Mouse (Mus musculus): ENCODE measurements at regions not wholly inside any gene's neighbourhood (a gene's known extent, or its start where the extent isn't known, plus 50 kb on each side); places are given as distances from the start of the nearest gene placed in this dataset.
A peak's percentile ranks its signal among the peaks of the same experiment; 100 is the strongest.

DNA sequence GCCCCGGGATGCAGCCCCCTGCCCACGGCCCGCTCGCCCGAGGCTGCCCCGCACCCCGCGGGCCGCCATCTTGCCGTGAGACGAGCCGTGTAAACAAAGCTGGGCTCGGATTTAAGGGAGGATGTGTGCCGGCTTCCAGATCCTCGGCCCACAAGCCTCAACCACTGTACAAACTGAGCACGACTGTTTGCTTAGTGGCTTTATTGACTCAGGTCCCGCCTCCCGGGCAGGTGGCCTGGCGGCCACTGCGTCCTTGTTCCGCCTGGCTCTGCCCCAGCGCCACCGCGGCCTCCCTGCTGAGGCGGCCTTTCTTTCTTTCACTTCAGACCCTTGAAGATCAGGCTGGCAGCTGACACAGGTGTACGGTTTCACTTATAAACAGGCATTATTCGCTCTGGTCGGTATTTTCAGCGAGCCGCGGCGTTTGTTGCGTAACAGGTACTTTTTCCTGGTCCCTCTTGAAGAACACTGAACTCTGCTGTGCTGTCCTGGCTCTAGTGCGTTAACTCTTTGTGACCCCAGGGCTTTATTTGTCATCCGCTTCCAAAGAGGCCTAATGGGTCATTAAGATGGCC, 128.1 kb upstream of the Zfp706 start:
- H3K27me3 ChIP-seq (ENCODE audit: control insufficient read depth, insufficient read depth, low read length): no peaks in the 10 kb centered on the region
- H3K9ac ChIP-seq (replicated peaks; ENCODE audit: low read depth, low read length): peak overlapping the region; percentile 74
- no peaks in the 10 kb centered on the region for H3K9me3 ChIP-seq (ENCODE audit: control insufficient read depth, low read length)
- peak overlapping the region; percentile 43 for H3K4me3 ChIP-seq (ENCODE audit: low read depth, low read length)
- WGBS: 1% methylated on average over 35 of the region's 35 CpGs
- no peaks in the 10 kb centered on the region for H3K36me3 ChIP-seq (ENCODE audit: control insufficient read depth, insufficient read depth, low read length)
- peaks cover 10% of the 10 kb centered on the region; the same call in 1 of the 2 replicates for H3K4me1 ChIP-seq (ENCODE audit: control insufficient read depth, insufficient read depth, low read length)
- peak; percentile 81 for ATAC-seq (ENCODE audit: low read depth)
- peak overlapping the region; percentile 52 for H3K4me2 ChIP-seq (ENCODE audit: low read depth, low read length)
- peak overlapping the region; percentile 85 for H3K27ac ChIP-seq (ENCODE audit: low read depth, low read length)

DNA sequence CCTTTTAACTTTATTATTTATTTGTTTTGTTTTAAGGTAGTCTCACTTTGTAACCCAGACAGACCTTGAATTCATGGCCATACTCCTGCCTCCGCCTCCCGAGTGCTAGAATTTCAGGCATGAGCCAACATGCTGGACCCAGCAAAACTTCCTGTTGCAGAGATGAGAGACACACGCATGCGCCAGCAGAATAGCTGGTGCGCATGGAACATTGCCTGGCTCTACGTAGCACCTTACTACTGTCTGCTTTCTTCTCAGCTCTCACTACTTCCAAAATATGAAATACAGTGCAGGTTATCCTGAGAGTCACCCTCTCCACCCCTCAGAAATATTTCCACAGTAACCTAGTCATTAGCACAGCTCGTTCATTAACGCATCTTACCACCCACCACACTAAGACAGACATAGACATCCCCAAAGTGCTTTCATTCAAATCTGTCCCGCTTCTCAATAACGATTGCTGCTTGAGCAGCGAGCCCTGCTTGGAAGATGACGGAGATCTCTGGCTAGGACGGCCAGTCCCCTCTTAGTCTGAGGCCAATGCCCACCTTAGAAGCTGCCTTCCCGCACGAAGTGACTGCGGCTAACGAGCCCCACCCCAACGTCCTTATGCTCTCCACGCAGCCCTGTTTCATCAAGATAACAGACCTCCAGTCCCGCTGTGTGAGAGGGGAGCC, 127.5 kb upstream of the Zfp706 start:
- WGBS: 20% methylated on average over 20 of the region's 20 CpGs
- H3K9me3 ChIP-seq (ENCODE audit: control insufficient read depth, low read length): no peaks in the 10 kb centered on the region
- H3K4me2 ChIP-seq (ENCODE audit: low read depth, low read length): peak overlapping the region; percentile 52
- no peaks in the 10 kb centered on the region for H3K27me3 ChIP-seq (ENCODE audit: control insufficient read depth, insufficient read depth, low read length)
- H3K9ac ChIP-seq (replicated peaks; ENCODE audit: low read depth, low read length): peak overlapping the region; percentile 74
- peaks cover 10% of the 10 kb centered on the region; the same call in 1 of the 2 replicates for H3K4me1 ChIP-seq (ENCODE audit: control insufficient read depth, insufficient read depth, low read length)
- H3K4me3 ChIP-seq (ENCODE audit: low read depth, low read length): peak overlapping the region; percentile 43
- ATAC-seq (ENCODE audit: low read depth): peak; percentile 70
- H3K36me3 ChIP-seq (ENCODE audit: control insufficient read depth, insufficient read depth, low read length): no peaks in the 10 kb centered on the region
- H3K27ac ChIP-seq (ENCODE audit: low read depth, low read length): peak overlapping the region; percentile 85

DNA sequence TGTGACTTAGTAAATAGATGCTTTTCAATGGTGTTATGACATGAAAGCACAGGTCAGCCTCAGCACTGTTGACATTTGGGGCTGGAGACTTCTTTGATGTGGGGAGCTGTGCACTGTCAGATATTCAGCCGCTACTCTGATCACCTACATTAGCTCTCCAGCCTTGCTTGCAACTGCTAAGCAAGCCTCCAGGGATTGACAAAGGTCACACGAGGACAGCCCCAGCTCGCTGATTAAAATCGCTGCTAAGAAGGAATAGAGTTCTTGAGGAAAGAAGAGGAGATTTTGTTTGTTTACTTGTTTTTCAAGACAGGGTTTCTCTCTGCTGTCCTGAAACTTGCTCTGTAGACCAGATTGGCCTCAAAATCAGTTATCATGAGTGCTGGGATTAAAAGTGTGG, 126.8 kb upstream of the Zfp706 start:
- H3K9ac ChIP-seq (replicated peaks; ENCODE audit: low read depth, low read length): no peak overlapping the region
- no peak for ATAC-seq (ENCODE audit: low read depth)
- H3K36me3 ChIP-seq (ENCODE audit: control insufficient read depth, insufficient read depth, low read length): no peaks in the 10 kb centered on the region
- WGBS: 34% methylated on average over 4 of the region's 4 CpGs
- H3K27ac ChIP-seq (ENCODE audit: low read depth, low read length): no peak overlapping the region
- H3K4me3 ChIP-seq (ENCODE audit: low read depth, low read length): no peak overlapping the region
- peaks cover 10% of the 10 kb centered on the region; the same call in 1 of the 2 replicates for H3K4me1 ChIP-seq (ENCODE audit: control insufficient read depth, insufficient read depth, low read length)
- H3K4me2 ChIP-seq (ENCODE audit: low read depth, low read length): peak overlapping the region; percentile 52; the same call in 1 of the 2 replicates
- no peaks in the 10 kb centered on the region for H3K9me3 ChIP-seq (ENCODE audit: control insufficient read depth, low read length)
- no peaks in the 10 kb centered on the region for H3K27me3 ChIP-seq (ENCODE audit: control insufficient read depth, insufficient read depth, low read length)

DNA sequence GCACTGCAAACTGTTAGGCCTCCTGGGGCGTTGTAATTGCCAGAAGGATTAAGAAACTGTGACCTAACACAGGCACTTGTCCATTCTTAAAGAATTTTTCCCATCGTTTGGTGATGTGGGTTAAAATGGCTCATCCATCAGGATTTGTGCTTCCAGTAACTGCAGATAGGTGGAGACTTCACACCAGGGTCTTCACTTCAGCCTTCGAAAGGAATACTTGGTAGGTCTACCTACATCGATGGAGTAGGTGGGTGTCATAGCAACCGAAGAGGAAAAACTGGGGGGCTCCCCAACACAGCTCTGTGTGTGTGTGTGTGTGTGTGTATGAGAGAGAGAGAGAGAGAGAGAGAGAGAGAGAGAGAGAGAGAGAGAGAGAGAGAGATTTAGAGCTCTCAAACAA, 126.3 kb upstream of the Zfp706 start:
- H3K27me3 ChIP-seq (ENCODE audit: control insufficient read depth, insufficient read depth, low read length): no peaks in the 10 kb centered on the region
- no peaks in the 10 kb centered on the region for H3K9me3 ChIP-seq (ENCODE audit: control insufficient read depth, low read length)
- no peak overlapping the region for H3K4me2 ChIP-seq (ENCODE audit: low read depth, low read length)
- H3K27ac ChIP-seq (ENCODE audit: low read depth, low read length): no peak overlapping the region
- no peak overlapping the region for H3K9ac ChIP-seq (replicated peaks; ENCODE audit: low read depth, low read length)
- H3K4me3 ChIP-seq (ENCODE audit: low read depth, low read length): no peak overlapping the region
- H3K4me1 ChIP-seq (ENCODE audit: control insufficient read depth, insufficient read depth, low read length): peaks cover 10% of the 10 kb centered on the region; the same call in 1 of the 2 replicates
- H3K36me3 ChIP-seq (ENCODE audit: control insufficient read depth, insufficient read depth, low read length): no peaks in the 10 kb centered on the region
- 40% methylated on average over 5 of the region's 5 CpGs for WGBS
- ATAC-seq (ENCODE audit: low read depth): peak; percentile 62; the same call in 1 of the 2 replicates

DNA sequence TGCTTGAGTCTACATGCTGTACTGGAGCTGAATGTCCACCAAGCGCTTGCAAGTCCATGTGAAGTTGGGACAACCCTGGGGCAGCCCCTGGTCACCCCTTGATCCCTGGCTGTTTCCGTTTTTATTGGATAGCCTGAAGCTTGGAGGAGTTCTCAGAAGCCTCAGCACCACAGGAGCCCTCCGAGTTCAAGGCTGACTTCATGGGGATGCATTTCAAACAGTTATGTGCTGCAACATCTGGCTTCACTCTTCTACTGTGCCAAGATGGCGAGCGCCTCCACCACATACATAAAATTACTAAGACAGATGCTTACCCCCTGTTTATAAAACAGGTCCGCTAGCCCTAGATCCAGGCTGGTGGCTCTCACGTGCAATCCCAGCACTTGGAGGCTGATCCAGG, 120.1 kb upstream of the Zfp706 start:
- Histone ChIP-seq H3K4me3 (ENCODE audit: low read depth, low read length) (no peak overlapping the region), H3K36me3 (ENCODE audit: control insufficient read depth, insufficient read depth, low read length) (no peaks in the 10 kb centered on the region), H3K4me2 (ENCODE audit: low read depth, low read length) (no peak overlapping the region), H3K4me1 (ENCODE audit: control insufficient read depth, insufficient read depth, low read length) (no peaks in the 10 kb centered on the region), H3K9me3 (ENCODE audit: control insufficient read depth, low read length) (no peaks in the 10 kb centered on the region), H3K9ac (replicated peaks; ENCODE audit: low read depth, low read length) (no peak overlapping the region), H3K27me3 (ENCODE audit: control insufficient read depth, insufficient read depth, low read length) (no peaks in the 10 kb centered on the region), H3K27ac (ENCODE audit: low read depth, low read length) (no peak overlapping the region)
- 77% methylated on average over 7 of the region's 7 CpGs for WGBS
- ATAC-seq (ENCODE audit: low read depth): no peak

DNA sequence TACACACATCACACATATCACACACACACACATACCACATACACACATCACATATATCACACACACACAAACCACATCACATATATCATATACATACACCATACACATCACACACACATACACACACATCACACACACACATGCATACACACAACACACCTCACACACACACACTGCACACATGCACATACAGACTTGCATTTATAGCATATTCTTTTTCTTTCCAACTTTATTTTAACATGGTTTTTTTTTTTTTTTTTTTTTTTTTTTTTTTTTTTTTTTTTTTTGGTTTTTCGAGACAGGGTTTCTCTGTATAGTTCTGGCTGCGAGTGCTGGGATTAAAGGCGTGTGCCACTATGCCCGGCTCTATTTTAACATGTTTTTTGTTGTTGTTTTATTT, 119.6 kb upstream of the Zfp706 start:
- H3K4me2 ChIP-seq (ENCODE audit: low read depth, low read length): no peak overlapping the region
- WGBS: 84% methylated on average over 4 of the region's 4 CpGs
- no peaks in the 10 kb centered on the region for H3K27me3 ChIP-seq (ENCODE audit: control insufficient read depth, insufficient read depth, low read length)
- no peaks in the 10 kb centered on the region for H3K4me1 ChIP-seq (ENCODE audit: control insufficient read depth, insufficient read depth, low read length)
- H3K36me3 ChIP-seq (ENCODE audit: control insufficient read depth, insufficient read depth, low read length): no peaks in the 10 kb centered on the region
- H3K9ac ChIP-seq (replicated peaks; ENCODE audit: low read depth, low read length): no peak overlapping the region
- H3K4me3 ChIP-seq (ENCODE audit: low read depth, low read length): no peak overlapping the region
- no peak for ATAC-seq (ENCODE audit: low read depth)
- no peak overlapping the region for H3K27ac ChIP-seq (ENCODE audit: low read depth, low read length)
- H3K9me3 ChIP-seq (ENCODE audit: control insufficient read depth, low read length): no peaks in the 10 kb centered on the region

DNA sequence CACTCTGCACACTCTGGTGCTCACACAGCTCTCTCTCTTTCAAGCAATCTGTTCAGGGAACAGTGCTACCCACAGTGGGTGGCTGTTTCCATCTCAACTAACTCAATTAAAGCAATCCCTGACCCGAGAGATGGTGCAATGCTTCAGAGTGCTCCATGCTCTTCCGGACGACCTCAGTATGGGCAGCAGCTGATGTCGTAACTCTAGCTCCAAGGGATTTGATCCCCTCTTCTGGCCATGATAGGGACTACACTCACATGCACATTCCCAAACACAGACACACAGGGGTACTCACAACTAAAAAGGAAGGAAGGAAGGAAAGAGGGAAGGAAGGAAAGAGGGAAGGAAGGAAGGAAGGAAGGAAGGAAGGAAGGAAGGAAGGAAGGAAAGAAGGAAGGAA, 118.2 kb upstream of the Zfp706 start:
- H3K27ac ChIP-seq (ENCODE audit: low read depth, low read length): no peak overlapping the region
- no peak overlapping the region for H3K9ac ChIP-seq (replicated peaks; ENCODE audit: low read depth, low read length)
- no peak for ATAC-seq (ENCODE audit: low read depth)
- no peaks in the 10 kb centered on the region for H3K36me3 ChIP-seq (ENCODE audit: control insufficient read depth, insufficient read depth, low read length)
- 76% methylated on average over 4 of the region's 4 CpGs for WGBS
- H3K27me3 ChIP-seq (ENCODE audit: control insufficient read depth, insufficient read depth, low read length): no peaks in the 10 kb centered on the region
- H3K4me3 ChIP-seq (ENCODE audit: low read depth, low read length): no peak overlapping the region
- H3K4me2 ChIP-seq (ENCODE audit: low read depth, low read length): no peak overlapping the region
- no peaks in the 10 kb centered on the region for H3K9me3 ChIP-seq (ENCODE audit: control insufficient read depth, low read length)
- no peaks in the 10 kb centered on the region for H3K4me1 ChIP-seq (ENCODE audit: control insufficient read depth, insufficient read depth, low read length)

DNA sequence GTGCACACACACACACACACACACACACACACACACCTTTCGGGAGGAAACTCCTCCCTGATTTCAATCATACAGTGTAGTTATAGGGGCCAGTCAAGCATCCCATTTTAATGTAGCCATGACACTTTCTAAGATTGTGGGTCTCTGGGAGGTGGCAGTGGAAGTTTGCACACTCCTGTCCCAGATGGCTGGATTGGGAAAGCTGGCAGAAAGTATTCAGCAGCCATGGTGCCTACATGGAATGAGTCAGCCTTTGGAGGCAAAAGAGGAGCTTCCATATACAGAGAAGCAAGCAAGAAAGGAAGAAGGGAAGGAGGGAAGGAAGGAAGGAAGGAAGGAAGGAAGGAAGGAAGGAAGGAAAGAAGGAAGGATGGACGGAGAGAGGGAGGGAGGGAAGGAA, 117.4 kb upstream of the Zfp706 start:
- Histone ChIP-seq H3K4me2 (ENCODE audit: low read depth, low read length) (no peak overlapping the region), H3K9ac (replicated peaks; ENCODE audit: low read depth, low read length) (no peak overlapping the region), H3K27ac (ENCODE audit: low read depth, low read length) (no peak overlapping the region), H3K4me1 (ENCODE audit: control insufficient read depth, insufficient read depth, low read length) (no peaks in the 10 kb centered on the region), H3K9me3 (ENCODE audit: control insufficient read depth, low read length) (no peaks in the 10 kb centered on the region), H3K27me3 (ENCODE audit: control insufficient read depth, insufficient read depth, low read length) (no peaks in the 10 kb centered on the region), H3K4me3 (ENCODE audit: low read depth, low read length) (no peak overlapping the region), H3K36me3 (ENCODE audit: control insufficient read depth, insufficient read depth, low read length) (no peaks in the 10 kb centered on the region)
- WGBS: 89% methylated on average over 2 of the region's 2 CpGs
- ATAC-seq (ENCODE audit: low read depth): no peak

DNA sequence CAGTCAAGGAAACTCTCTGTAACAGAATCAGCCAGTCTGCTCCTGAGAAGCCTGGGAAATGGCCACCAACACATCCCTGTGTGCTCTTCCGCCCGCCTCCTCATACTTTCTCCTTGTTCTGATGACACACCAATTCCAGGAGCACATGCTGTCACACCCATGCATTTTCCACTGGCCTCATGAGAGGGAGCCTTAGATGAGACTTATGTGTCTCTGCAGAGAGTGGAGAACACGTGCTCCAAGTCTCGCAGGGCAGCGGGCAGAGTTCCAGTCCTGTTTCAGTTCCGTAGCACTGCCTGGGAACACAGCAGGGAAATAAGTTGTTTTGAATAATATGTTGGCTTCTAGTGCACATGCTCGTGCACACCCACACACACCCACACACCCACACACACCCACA, 116.7 kb upstream of the Zfp706 start:
- 80% methylated on average over 7 of the region's 7 CpGs for WGBS
- no peaks in the 10 kb centered on the region for H3K27me3 ChIP-seq (ENCODE audit: control insufficient read depth, insufficient read depth, low read length)
- no peaks in the 10 kb centered on the region for H3K36me3 ChIP-seq (ENCODE audit: control insufficient read depth, insufficient read depth, low read length)
- no peak overlapping the region for H3K4me2 ChIP-seq (ENCODE audit: low read depth, low read length)
- no peak for ATAC-seq (ENCODE audit: low read depth)
- H3K27ac ChIP-seq (ENCODE audit: low read depth, low read length): no peak overlapping the region
- H3K4me3 ChIP-seq (ENCODE audit: low read depth, low read length): no peak overlapping the region
- H3K9ac ChIP-seq (replicated peaks; ENCODE audit: low read depth, low read length): no peak overlapping the region
- no peaks in the 10 kb centered on the region for H3K4me1 ChIP-seq (ENCODE audit: control insufficient read depth, insufficient read depth, low read length)
- no peaks in the 10 kb centered on the region for H3K9me3 ChIP-seq (ENCODE audit: control insufficient read depth, low read length)
